In genomic region chr8:94428420-94428819, GRCm38 (mm10) we compare ENCODE assay signal across 23 mouse cellular contexts. TPM values are rescaled to one million over a fixed set of nuclear protein-coding genes. Genes with fewer than 3 reads are reported as not detected.
DNase-seq lines count a peak whose midpoint lies in the region; ATAC-seq and TF ChIP-seq lines count a peak whose summit lies in the region.
"Had no signal": no experiment of that assay in that cellular context is flagged by ENCODE, and none has a peak within 500 bp of the region (broad histone marks: within the 10 kb centered on the region; RNA-seq: fewer than 3 reads in every experiment).

No protein-coding gene starts in this region.

- ATAC-seq in inflammation-experienced regulatory T-cells, adult 6 months: peak; percentile 48
- 0 out of 2 replicates have a peak, but pooled peaks have one; percentile 35 for ATAC-seq in megakaryocyte progenitor cell, adult 5-6 weeks (replicated peaks; ENCODE audit: poor library complexity)
- ATAC-seq: forebrain, embryonic 14.5 days; forebrain, embryonic 16.5 days; Patski had no signal

- peak; percentile 82 for DNase-seq in heart, adult 11 months
- no peak for DNase-seq in heart, adult 9 months (ENCODE audit: low spot score in 2 of 2)
- DNase-seq in cerebellum, postnatal 25 days: no peak
- no peak for DNase-seq in layer of hippocampus, adult 2 months (ENCODE audit: low spot score in 2 of 2)
- DNase-seq: adrenal gland, adult 8-10 months; adrenal gland, postnatal 36 days; B cell, adult 2 months; cerebellum, adult 11 months; cerebellum, adult 18-20 months; cerebellum, adult 8-10 months; cerebellum, adult 9-11 months; cerebellum, postnatal 36 days; embryo, embryonic 11 days had no signal

- TF ChIP-seq CTCF in layer of hippocampus, adult 2 months (conservative IDR thresholded peaks at IDR 0.05): no peak

- H3K27ac ChIP-seq in layer of hippocampus, adult 2 months: no peak overlapping the region
- H3K27ac ChIP-seq: embryonic facial prominence, embryonic 13.5 days; embryonic facial prominence, embryonic 15.5 days; forebrain, embryonic 10.5 days; forebrain, embryonic 12.5 days had no signal

- no peak overlapping the region for H3K4me3 ChIP-seq in layer of hippocampus, adult 2 months
- H3K4me3 ChIP-seq: embryonic facial prominence, embryonic 13.5 days; embryonic facial prominence, embryonic 15.5 days; erythroblast, embryonic 14.5 days; forebrain, embryonic 10.5 days; forebrain, embryonic 12.5 days had no signal

RNA-seq across cellular contexts. Expression of gene Nlrc5, which starts 5.7 kb away (rescaled TPM):
- polyA plus RNA-seq in inflammation-experienced regulatory T-cells, adult 6 months (2017; shearing (Covaris generic)): 100 to 1,000 TPM; 122 to 208 (median 189) TPM
- total RNA-seq in megakaryocyte progenitor cell, adult 5-6 weeks (2015): 22.5 and 24.1 TPM in 2 replicates
- 17.7 and 27.9 TPM in 2 replicates for total RNA-seq in megakaryocyte progenitor cell, adult 5-6 weeks (2017)
- total RNA-seq in layer of hippocampus, adult 2 months (2021): 1 to 10 TPM in 1 of 2 experiments, under 1 TPM in 1; 0.54 to 1.4 TPM

RNA-seq across cellular contexts. Expression of gene Herpud1, which starts 42.2 kb away (rescaled TPM):
- polyA plus RNA-seq in inflammation-experienced regulatory T-cells, adult 6 months (2017; shearing (Covaris generic)): 100 to 1,000 TPM in 2 of 3 experiments, 10 to 100 TPM in 1; 75.9 to 149 (median 110) TPM
- 78.2 and 89.9 TPM in 2 replicates for total RNA-seq in megakaryocyte progenitor cell, adult 5-6 weeks (2015)
- total RNA-seq in megakaryocyte progenitor cell, adult 5-6 weeks (2017): 83.3 and 99.5 TPM in 2 replicates
- 10 to 100 TPM; 54.4 to 57.3 TPM for total RNA-seq in layer of hippocampus, adult 2 months (2021)

Comparison
In these comparisons a context has a peak if more than half of its experiments do, and no peak if none do; other contexts are left out.
1. RNA of gene Nlrc5, which starts 5.7 kb away (total RNA-seq): 17.7 to 27.9 TPM in megakaryocyte progenitor cell, adult 5-6 weeks; 0.54 to 1.4 TPM in layer of hippocampus, adult 2 months; every median in the first group is over 4 times any median in the second.